Mouse (Mus musculus) stomach, embryonic 14.5 days (tissue): ENCODE results near the gene P2ry6. TPM values are rescaled to one million over a fixed set of nuclear protein-coding genes. Genes with fewer than 3 reads are reported as not detected.
A peak's percentile ranks its signal among the peaks of the same experiment; 100 is the strongest.

Experiments used
- ATAC-seq: fragments of 200-750 bp; cut with Nextera tagmentation; 2 replicates; pipeline ENCODE4 v1.8.0; 2017; ENCODE audit warnings: low read depth, moderate TSS enrichment; ENCODE audit not compliant: insufficient number of reproducible peaks, insufficient read depth, low FRiP score
- H3K27ac ChIP-seq: fragments of 300-500 bp; sonication (generic); 2 replicates; pipeline ENCODE4 v1.5.1; 2014; ENCODE audit warnings: mild to moderate bottlenecking, low read length, moderate library complexity, mixed read lengths
- H3K27me3 ChIP-seq: fragments of 300-500 bp; sonication (generic); 2 replicates; pipeline ENCODE4 v1.6.1; 2014; ENCODE audit warnings: low read length, control low read depth, mixed read lengths; ENCODE audit not compliant: control insufficient read depth, insufficient read depth
- H3K36me3 ChIP-seq: fragments of 300-500 bp; sonication (generic); 2 replicates; pipeline ENCODE4 v1.6.1; 2014; ENCODE audit warnings: mild to moderate bottlenecking, control low read depth, low read length, moderate library complexity, mixed read lengths; ENCODE audit not compliant: control insufficient read depth, insufficient read depth
- H3K4me1 ChIP-seq: fragments of 300-500 bp; sonication (generic); 2 replicates; pipeline ENCODE4 v1.6.1; 2014; ENCODE audit warnings: low read length, control low read depth, mixed read lengths; ENCODE audit not compliant: control insufficient read depth, insufficient read depth
- H3K4me2 ChIP-seq: fragments of 300-500 bp; sonication (generic); replicated peaks from 2 replicates; pipeline ENCODE4 v1.6.1; 2014; ENCODE audit warnings: low read depth, low read length, control low read depth
- H3K4me3 ChIP-seq: fragments of 300-500 bp; sonication (generic); 2 replicates; pipeline ENCODE4 v1.5.1; 2014; ENCODE audit warnings: low read depth, low read length, control low read depth
- H3K9ac ChIP-seq: fragments of 300-500 bp; sonication (generic); replicated peaks from 2 replicates; pipeline ENCODE4 v1.6.1; 2014; ENCODE audit warnings: low read depth, mild to moderate bottlenecking, control low read depth, low read length, moderate library complexity, mixed read lengths
- H3K9me3 ChIP-seq: fragments of 300-500 bp; sonication (generic); 2 replicates; pipeline ENCODE4 v1.6.1; 2016; ENCODE audit warnings: low read depth, low read length, control low read depth; ENCODE audit not compliant: control insufficient read depth
- WGBS: fragments of 180-500 bp; shearing (Covaris S2); extraction: QIAGEN DNeasy Blood & Tissue Kit; methylation state at CpG from one replicate; pipeline ENCODE4 v1.1.7; 2014; 5-methylcytosine and 5-hydroxymethylcytosine counted together
- polyA plus RNA-seq: library from polyadenylated mRNA; unstranded; fragments of >200 nt; fragmentation: Nextera tagmentation; extraction: Ambion mirVana; gene quantifications from 2 replicates; pipeline ENCODE4 v1.2.1, GENCODE M21; 2014

The P2ry6 gene
- polyA plus RNA-seq, 1 experiment from 2014 or later, result 7.3 TPM

DNA sequence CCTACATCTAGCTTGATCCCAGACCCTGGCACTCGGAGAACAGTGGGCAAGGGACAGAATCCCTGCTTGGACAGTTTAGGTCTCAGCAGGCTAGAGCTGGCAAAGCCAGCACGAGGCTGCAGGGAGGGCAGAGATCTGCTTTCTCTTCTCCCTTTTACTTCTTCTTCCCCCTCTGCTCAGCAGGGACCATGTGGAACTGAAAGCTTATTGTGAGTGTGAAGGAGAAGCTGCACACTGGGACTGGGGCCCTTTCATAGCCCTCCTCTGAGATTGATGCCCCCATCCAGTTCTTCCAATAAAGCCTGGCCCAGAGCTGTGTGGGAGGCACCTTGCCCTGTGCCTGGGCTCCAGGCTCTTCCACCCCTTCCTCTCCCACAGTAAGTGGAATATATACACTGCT is 30.1 kb downstream of the P2ry6 start:
- Histone ChIP-seq H3K27me3 (no peaks in the 10 kb centered on the region), H3K4me2 (no peak overlapping the region), H3K4me3 (no peak overlapping the region), H3K9ac (no peak overlapping the region), H3K9me3 (no peaks in the 10 kb centered on the region), H3K27ac (no peak overlapping the region), H3K36me3 (no peaks in the 10 kb centered on the region), H3K4me1 (0 out of 2 replicates have a peak, but pooled peaks cover 8% of the 10 kb centered on the region)
- no peak for ATAC-seq
- 71% methylated on average over 2 of the region's 2 CpGs for WGBS

DNA sequence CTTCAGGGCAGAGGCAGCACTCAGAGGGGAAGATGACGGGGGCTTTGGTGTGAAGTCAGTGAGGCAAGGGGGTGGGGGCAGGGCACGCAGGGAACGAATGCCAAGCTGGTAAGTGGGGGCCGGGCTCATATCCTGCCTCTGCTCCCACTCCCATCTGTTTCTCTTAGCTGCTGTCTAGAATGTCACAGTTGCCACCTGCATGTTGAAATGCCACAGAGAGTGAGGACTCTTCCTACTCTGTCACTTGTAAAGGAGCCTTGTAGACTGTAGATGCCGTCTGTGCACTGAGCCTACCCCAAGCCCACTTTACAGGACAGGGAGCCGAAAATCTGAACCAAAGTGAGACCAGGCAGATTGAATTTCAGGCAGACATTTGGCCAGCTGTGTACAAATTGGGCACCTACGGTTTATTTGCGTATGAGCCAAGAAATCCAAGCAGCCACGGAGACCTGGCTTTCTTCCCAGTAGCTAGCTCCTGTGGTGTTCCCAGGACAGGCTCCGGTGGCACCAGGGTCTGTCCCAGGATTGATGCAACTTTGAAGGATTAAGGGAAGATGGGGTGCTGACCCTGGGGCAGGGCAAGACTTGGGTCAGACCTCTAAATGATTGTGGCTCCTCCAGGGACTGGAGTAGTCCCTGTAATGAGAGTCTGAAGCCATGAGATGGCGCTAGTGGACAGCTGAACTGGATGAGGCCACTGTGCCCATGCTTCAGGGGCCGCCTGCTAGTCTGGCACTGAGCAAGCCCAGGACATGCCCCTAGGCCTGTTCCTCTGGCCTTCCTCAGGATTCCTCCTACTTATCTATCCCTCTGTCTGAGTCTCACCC is 31.4 kb downstream of the P2ry6 start:
- no peaks in the 10 kb centered on the region for H3K9me3 ChIP-seq
- no peak overlapping the region for H3K27ac ChIP-seq
- H3K4me2 ChIP-seq, result no peak overlapping the region
- 43% methylated on average over 12 of the region's 12 CpGs for WGBS
- no peaks in the 10 kb centered on the region for H3K36me3 ChIP-seq
- no peak overlapping the region for H3K9ac ChIP-seq
- H3K4me3 ChIP-seq, result no peak overlapping the region
- no peaks in the 10 kb centered on the region for H3K27me3 ChIP-seq
- 0 out of 2 replicates have a peak, but pooled peaks have one; percentile 39 for ATAC-seq
- H3K4me1 ChIP-seq, result 0 out of 2 replicates have a peak, but pooled peaks cover 8% of the 10 kb centered on the region

- no peak overlapping the region for H3K4me2 ChIP-seq
- no peaks in the 10 kb centered on the region for H3K36me3 ChIP-seq
- H3K4me1 ChIP-seq, result 0 out of 2 replicates have a peak, but pooled peaks cover 8% of the 10 kb centered on the region
- 34% methylated on average over 5 of the region's 5 CpGs for WGBS
- no peak overlapping the region for H3K27ac ChIP-seq
- H3K4me3 ChIP-seq, result no peak overlapping the region
- no peak overlapping the region for H3K9ac ChIP-seq
- H3K9me3 ChIP-seq, result no peaks in the 10 kb centered on the region
- H3K27me3 ChIP-seq, result no peaks in the 10 kb centered on the region
- ATAC-seq, result no peak
Observed at GRCm38 (mm10) chr7:100941169-100941568, 33.3 kb downstream of the P2ry6 start.

GRCm38 (mm10) chr7:100938106-100938505 is 36.3 kb downstream of the P2ry6 start:
- H3K9ac ChIP-seq, result no peak overlapping the region
- H3K27ac ChIP-seq, result no peak overlapping the region
- no peak overlapping the region for H3K4me3 ChIP-seq
- no peak for ATAC-seq
- no peaks in the 10 kb centered on the region for H3K9me3 ChIP-seq
- WGBS, result 87% methylated on average over 16 of the region's 16 CpGs
- no peaks in the 10 kb centered on the region for H3K27me3 ChIP-seq
- no peak overlapping the region for H3K4me2 ChIP-seq
- 0 out of 2 replicates have a peak, but pooled peaks cover 4% of the 10 kb centered on the region for H3K4me1 ChIP-seq
- no peaks in the 10 kb centered on the region for H3K36me3 ChIP-seq

- WGBS, result 66% methylated on average over 3 of the region's 3 CpGs
- ATAC-seq, result no peak
- no peak overlapping the region for H3K4me2 ChIP-seq
Observed at GRCm38 (mm10) chr7:100937481-100937880, 37.0 kb downstream of the P2ry6 start.

GRCm38 (mm10) chr7:100933520-100933919 is 40.9 kb downstream of the P2ry6 start:
- Histone ChIP-seq H3K4me3 (no peak overlapping the region), H3K9me3 (no peaks in the 10 kb centered on the region), H3K27ac (0 out of 2 replicates have a peak overlapping the region, but pooled peaks have one; percentile 99), H3K36me3 (peaks cover 4% of the 10 kb centered on the region), H3K27me3 (no peaks in the 10 kb centered on the region), H3K4me1 (peaks cover 21% of the 10 kb centered on the region), H3K9ac (no peak overlapping the region), H3K4me2 (no peak overlapping the region)
- no peak for ATAC-seq

More at GRCm38 (mm10) chr7:100937481-100937880, 37.0 kb downstream of the P2ry6 start:
- H3K27ac ChIP-seq, result no peak overlapping the region
- no peaks in the 10 kb centered on the region for H3K4me1 ChIP-seq
- H3K9ac ChIP-seq, result no peak overlapping the region
- no peaks in the 10 kb centered on the region for H3K36me3 ChIP-seq
- no peak overlapping the region for H3K4me3 ChIP-seq
- no peaks in the 10 kb centered on the region for H3K27me3 ChIP-seq
- no peaks in the 10 kb centered on the region for H3K9me3 ChIP-seq

- ATAC-seq, result peak; percentile 92
- H3K4me3 ChIP-seq, result peak overlapping the region; percentile 85
- peak overlapping the region; percentile 99 for H3K27ac ChIP-seq
Observed at GRCm38 (mm10) chr7:100932481-100933007, 41.9 kb downstream of the P2ry6 start.

GRCm38 (mm10) chr7:100931926-100932480 is 42.4 kb downstream of the P2ry6 start, which contains the start of gene Arhgef17:
Gene Arhgef17 (minus strand): TSS chr7:100932107.
- 0% methylated on average over 35 of the region's 35 CpGs for WGBS
- ATAC-seq, result peak; percentile 84
- peak within 1 kb of the TSS; percentile 97 for H3K4me2 ChIP-seq

More at GRCm38 (mm10) chr7:100932481-100933007, 41.9 kb downstream of the P2ry6 start:
- Histone ChIP-seq H3K9ac (peak overlapping the region; percentile 87; the same call in 1 of the 2 replicates), H3K9me3 (no peaks in the 10 kb centered on the region), H3K27me3 (no peaks in the 10 kb centered on the region), H3K36me3 (peaks cover 5% of the 10 kb centered on the region), H3K4me1 (peaks cover 31% of the 10 kb centered on the region), H3K4me2 (peak overlapping the region; percentile 97)
- WGBS, result under 1% methylated on average over 27 of the region's 27 CpGs

More at GRCm38 (mm10) chr7:100931926-100932480, 42.4 kb downstream of the P2ry6 start, which contains the start of gene Arhgef17:
- H3K27me3 ChIP-seq, result no peaks in the 10 kb centered on the region
- peak within 1 kb of the TSS; percentile 87 for H3K9ac ChIP-seq
- no peaks in the 10 kb centered on the region for H3K9me3 ChIP-seq
- peaks cover 36% of the 10 kb centered on the region for H3K4me1 ChIP-seq
- H3K4me3 ChIP-seq, result peak within 1 kb of the TSS; percentile 85
- peaks cover 5% of the 10 kb centered on the region for H3K36me3 ChIP-seq
- H3K27ac ChIP-seq, result peak within 1 kb of the TSS; percentile 99
